Mouse (Mus musculus) myocyte (in vitro differentiated cells): ENCODE data around the gene Ankrd33b.

ENCODE experiments used
- E2F4 ChIP-seq: IDR thresholded peaks from one replicate; pipeline ENCODE4 v1.6.1; 2011; ENCODE audit warnings: mild to moderate bottlenecking, control low read depth, moderate library complexity; ENCODE audit not compliant: insufficient read depth
- MYOD1 ChIP-seq, 3 experiments: IDR thresholded peaks; one replicate each; pipeline ENCODE4 v1.6.1; 2011; ENCODE audit warnings: control low read depth in 2 of 3, low read depth in 2 of 3, mild to moderate bottlenecking in 2 of 3, moderate library complexity in 1 of 3; ENCODE audit not compliant: insufficient read length in 2 of 3, control insufficient read depth in 1 of 3
- POLR2A ChIP-seq: IDR thresholded peaks from one replicate; pipeline ENCODE4 v1.6.1; 2011; ENCODE audit warnings: low read depth, mild to moderate bottlenecking, control low read depth, moderate library complexity; ENCODE audit not compliant: insufficient read length
- POLR2AphosphoS2 ChIP-seq: IDR thresholded peaks from one replicate; pipeline ENCODE4 v1.6.1; 2011; ENCODE audit warnings: low read depth, control low read depth; ENCODE audit not compliant: insufficient read length
- REST ChIP-seq: IDR thresholded peaks from one replicate; pipeline ENCODE4 v1.6.1; 2011; ENCODE audit warnings: mild to moderate bottlenecking, control low read depth, moderate library complexity; ENCODE audit not compliant: insufficient read depth, insufficient read length
- TCF3 ChIP-seq: IDR thresholded peaks from one replicate; pipeline ENCODE4 v1.6.1; 2011; ENCODE audit warnings: low read depth, control low read depth; ENCODE audit not compliant: insufficient read length
- USF1 ChIP-seq: IDR thresholded peaks from one replicate; pipeline ENCODE4 v1.6.1; 2011; ENCODE audit warnings: low read depth, mild to moderate bottlenecking, control low read depth, moderate library complexity

GRCm38 (mm10) chr15:31412933-31413332, 45.4 kb upstream of the Ankrd33b start:
- no peak for TF ChIP-seq POLR2A
- no peak for TF ChIP-seq POLR2AphosphoS2
- TF ChIP-seq REST, result no peak
- TF ChIP-seq E2F4, result no peak
- no peak for TF ChIP-seq MYOD1 (IDR thresholded peaks at IDR 0.05; ENCODE audit: control insufficient read depth in 1 of 3, insufficient read length in 2 of 3, low read depth in 2 of 3)
- TF ChIP-seq USF1, result no peak
- no peak for TF ChIP-seq TCF3
